Mouse (Mus musculus) MEL (cell line): Measurements from ENCODE around the gene Ttc3. TPM values are rescaled to one million over a fixed set of nuclear protein-coding genes. Genes with fewer than 3 reads are reported as not detected.

Experiments used
- DNase-seq: peaks from one replicate; pipeline ENCODE4 v3.0.0; 2011; ENCODE audit warnings: low read depth, low spot score
- H3K27ac ChIP-seq: 2 replicates; pipeline ENCODE4 v1.5.1; 2012; ENCODE audit warnings: low read depth, mild to moderate bottlenecking, control low read depth, low read length, moderate library complexity; ENCODE audit not compliant: control insufficient read depth
- H3K27me3 ChIP-seq, 2 experiments: fragments of 150-350 bp in 1 of 2; sonication (generic) in 1 of 2; 2 replicates each; pipeline ENCODE4 v1.6.1; 2012; ENCODE audit warnings: low read length in 2 of 2, mild to moderate bottlenecking in 2 of 2, improper control_type of control experiment in 1 of 2, moderate library complexity in 1 of 2; ENCODE audit not compliant: insufficient read depth in 2 of 2, control insufficient read depth in 1 of 2
- H3K36me3 ChIP-seq, 2 experiments: 2 replicates each; pipeline ENCODE4 v1.6.1; 2012 to 2014; ENCODE audit warnings: low read length in 2 of 2, improper control_type of control experiment in 1 of 2, inconsistent platforms in 1 of 2, mild to moderate bottlenecking in 1 of 2; ENCODE audit not compliant: insufficient read depth in 2 of 2, control insufficient read depth in 1 of 2
- H3K4me1 ChIP-seq, 2 experiments: fragments of 150-350 bp in 1 of 2; sonication (generic) in 1 of 2; 2 replicates each; pipeline ENCODE4 v1.6.1; 2012; ENCODE audit warnings: low read length in 2 of 2, improper control_type of control experiment in 1 of 2, mild to moderate bottlenecking in 1 of 2; ENCODE audit not compliant: insufficient read depth in 2 of 2, control insufficient read depth in 1 of 2
- H3K4me3 ChIP-seq, 2 experiments: fragments of 150-350 bp in 1 of 2; sonication (generic) in 1 of 2; 2 replicates each; pipeline ENCODE4 v1.5.1; 2012; ENCODE audit warnings: low read depth in 2 of 2, low read length in 2 of 2, mild to moderate bottlenecking in 2 of 2, moderate library complexity in 2 of 2, control low read depth in 1 of 2, improper control_type of control experiment in 1 of 2; ENCODE audit not compliant: control insufficient read depth in 1 of 2, insufficient read depth in 1 of 2
- H3K79me2 ChIP-seq: 2 replicates; pipeline ENCODE4 v1.6.1; 2012; ENCODE audit warnings: mild to moderate bottlenecking, low read length, moderate library complexity; ENCODE audit not compliant: control insufficient read depth, poor library complexity, insufficient read depth
- H3K9ac ChIP-seq: 2 replicates; pipeline ENCODE4 v1.6.1; 2012; ENCODE audit warnings: low read depth, mild to moderate bottlenecking, control low read depth, low read length, moderate library complexity; ENCODE audit not compliant: control insufficient read depth, poor library complexity, severe bottlenecking
- H3K9me3 ChIP-seq: fragments of 150-350 bp; sonication (generic); replicated peaks from 2 replicates; pipeline ENCODE4 v1.6.1; 2012; ENCODE audit warnings: mild to moderate bottlenecking, low read length, improper control_type of control experiment, moderate library complexity; ENCODE audit not compliant: insufficient read depth
- BHLHE40 ChIP-seq: IDR thresholded peaks from 2 replicates; pipeline ENCODE4 v1.6.1; 2012; ENCODE audit warnings: low read depth, mild to moderate bottlenecking, inconsistent platforms, low read length, improper control_type of control experiment, borderline replicate concordance
- CHD1 ChIP-seq: IDR thresholded peaks from 2 replicates; pipeline ENCODE4 v1.6.1; 2012; ENCODE audit warnings: low read depth, mild to moderate bottlenecking, inconsistent platforms, low read length, improper control_type of control experiment
- CHD2 ChIP-seq: IDR thresholded peaks from 2 replicates; pipeline ENCODE4 v1.6.1; 2011; ENCODE audit warnings: low read length, improper control_type of control experiment
- E2F4 ChIP-seq: IDR thresholded peaks from 2 replicates; pipeline ENCODE4 v1.6.1; 2011; ENCODE audit warnings: low read depth, low read length, improper control_type of control experiment, borderline replicate concordance
- ELF1 ChIP-seq: IDR thresholded peaks from 2 replicates; pipeline ENCODE4 v1.6.1; 2014; ENCODE audit warnings: low read depth, mild to moderate bottlenecking, inconsistent platforms, low read length, improper control_type of control experiment, moderate library complexity
- ETS1 ChIP-seq: IDR thresholded peaks from 2 replicates; pipeline ENCODE4 v1.6.1; 2012; ENCODE audit warnings: low read depth, mild to moderate bottlenecking, inconsistent platforms, low read length, improper control_type of control experiment, moderate library complexity
- GATA1 ChIP-seq: IDR thresholded peaks from 2 replicates; pipeline ENCODE4 v1.6.1; 2011; ENCODE audit warnings: low read depth, low read length, improper control_type of control experiment
- HCFC1 ChIP-seq: IDR thresholded peaks from 2 replicates; pipeline ENCODE4 v1.6.1; 2012; ENCODE audit warnings: low read depth, mild to moderate bottlenecking, inconsistent platforms, low read length, improper control_type of control experiment, moderate library complexity
- JUND ChIP-seq: IDR thresholded peaks from 2 replicates; pipeline ENCODE4 v1.6.1; 2011; ENCODE audit warnings: low read depth, mild to moderate bottlenecking, improper control_type of control experiment, low read length
- MAX ChIP-seq: IDR thresholded peaks from 2 replicates; pipeline ENCODE4 v1.6.1; 2011; ENCODE audit warnings: low read length, improper control_type of control experiment
- MAZ ChIP-seq: IDR thresholded peaks from 2 replicates; pipeline ENCODE4 v1.6.1; 2012; ENCODE audit warnings: low read depth, mild to moderate bottlenecking, inconsistent platforms, low read length, improper control_type of control experiment
- MEF2A ChIP-seq: IDR thresholded peaks from 2 replicates; pipeline ENCODE4 v1.6.1; 2014; ENCODE audit warnings: low read depth, mild to moderate bottlenecking, inconsistent platforms, low read length, improper control_type of control experiment; ENCODE audit not compliant: poor library complexity, insufficient replicate concordance, severe bottlenecking; ENCODE audit errors: extremely low read depth
- MXI1 ChIP-seq: IDR thresholded peaks from 2 replicates; pipeline ENCODE4 v1.6.1; 2011; ENCODE audit warnings: mild to moderate bottlenecking, low read depth, low read length, improper control_type of control experiment
- MYB ChIP-seq: IDR thresholded peaks from 2 replicates; pipeline ENCODE4 v1.6.1; 2011; ENCODE audit warnings: mild to moderate bottlenecking, low read depth, low read length, improper control_type of control experiment
- NELFE ChIP-seq: IDR thresholded peaks from 2 replicates; pipeline ENCODE4 v1.6.1; 2011; ENCODE audit warnings: low read depth, low read length, improper control_type of control experiment
- POLR2AphosphoS2 ChIP-seq: IDR thresholded peaks from 2 replicates; pipeline ENCODE4 v1.6.1; 2011; ENCODE audit warnings: low read length, improper control_type of control experiment
- POLR2AphosphoS5 ChIP-seq: IDR thresholded peaks from 2 replicates; pipeline ENCODE4 v1.6.1; 2012; ENCODE audit warnings: low read depth, borderline replicate concordance, mild to moderate bottlenecking, inconsistent platforms, low read length, moderate library complexity, mixed read lengths
- RAD21 ChIP-seq: IDR thresholded peaks from 2 replicates; pipeline ENCODE4 v1.6.1; 2011; ENCODE audit warnings: mild to moderate bottlenecking, low read depth, low read length, improper control_type of control experiment
- RCOR1 ChIP-seq: IDR thresholded peaks from 2 replicates; pipeline ENCODE4 v1.6.1; 2012; ENCODE audit warnings: low read depth, mild to moderate bottlenecking, inconsistent platforms, low read length, improper control_type of control experiment
- SIN3A ChIP-seq: IDR thresholded peaks from 2 replicates; pipeline ENCODE4 v1.6.1; 2012; ENCODE audit warnings: low read length, improper control_type of control experiment, inconsistent platforms
- SMC3 ChIP-seq: IDR thresholded peaks from 2 replicates; pipeline ENCODE4 v1.6.1; 2011; ENCODE audit warnings: low read depth, low read length, improper control_type of control experiment
- TAL1 ChIP-seq: IDR thresholded peaks from 2 replicates; pipeline ENCODE4 v1.6.1; 2012; ENCODE audit warnings: mild to moderate bottlenecking, inconsistent platforms, low read length, moderate library complexity, mixed read lengths
- UBTF ChIP-seq: IDR thresholded peaks from 2 replicates; pipeline ENCODE4 v1.6.1; 2012; ENCODE audit warnings: low read depth, mild to moderate bottlenecking, inconsistent platforms, low read length, improper control_type of control experiment, moderate library complexity, borderline replicate concordance; ENCODE audit not compliant: insufficient read depth
- USF2 ChIP-seq, 2 experiments: IDR thresholded peaks; 2 replicates each; pipeline ENCODE4 v1.6.1; 2011 to 2012; ENCODE audit warnings: improper control_type of control experiment in 2 of 2, low read length in 2 of 2, borderline replicate concordance in 1 of 2, inconsistent platforms in 1 of 2, low read depth in 1 of 2, mild to moderate bottlenecking in 1 of 2; ENCODE audit not compliant: insufficient read depth in 1 of 2
- ZKSCAN1 ChIP-seq: IDR thresholded peaks from 2 replicates; pipeline ENCODE4 v1.6.1; 2012; ENCODE audit warnings: low read depth, mild to moderate bottlenecking, inconsistent platforms, low read length, improper control_type of control experiment, moderate library complexity
- ZMIZ1 ChIP-seq: IDR thresholded peaks from 2 replicates; pipeline ENCODE4 v1.6.1; 2012; ENCODE audit warnings: low read depth, mild to moderate bottlenecking, inconsistent platforms, low read length, improper control_type of control experiment, moderate library complexity
- polyA plus RNA-seq, 2 experiments: library from polyadenylated mRNA; stranded (reverse) in 1 of 2; unstranded in 1 of 2; fragments of >175 nt in 1 of 2; fragments of >200 nt in 1 of 2; gene quantifications; 2 replicates each; pipeline versions ENCODE4 v1.2.1 to v1.2.4; 2012; ENCODE audit warnings: low replicate concordance in 2 of 2, low read depth in 1 of 2; ENCODE audit not compliant: insufficient read length in 2 of 2, insufficient read depth in 1 of 2, missing spikeins in 1 of 2
- total RNA-seq: library from RNA; depleted of rRNA; stranded (reverse); fragments of 300-350 nt; gene quantifications from 2 replicates; pipeline ENCODE4 v1.2.3, GENCODE M21; 2012

Gene Ttc3
- total and polyA plus RNA-seq, 3 experiments = 46.4 to 352 (median 47.5) TPM

DNA sequence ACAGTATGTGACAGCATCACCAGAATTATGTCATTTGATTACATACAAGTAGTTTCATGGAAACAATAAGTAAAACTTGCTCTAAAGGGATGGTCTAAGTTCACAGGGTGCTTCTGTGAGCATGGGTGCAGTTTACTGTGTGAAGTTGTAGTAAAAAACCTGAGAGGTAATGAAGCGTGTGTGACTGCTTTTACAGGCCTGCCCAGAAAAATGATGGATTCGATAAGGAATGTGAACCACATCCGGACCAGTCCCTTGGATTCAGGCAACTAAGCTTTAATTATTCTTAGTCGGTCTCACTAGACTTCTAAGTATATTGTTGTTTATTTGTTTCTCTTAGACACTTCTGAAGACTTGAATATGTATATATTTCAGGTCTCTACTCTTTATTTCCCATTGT, 82.3 kb downstream of the Ttc3 start:
- TF ChIP-seq ZKSCAN1 (no peak), ETS1 (no peak), POLR2AphosphoS2 (no peak), USF2 (IDR thresholded peaks at IDR 0.05; ENCODE audit: borderline replicate concordance in 1 of 2, insufficient read depth in 1 of 2, low read depth in 1 of 2, low read length in 2 of 2) (no peak), CHD2 (no peak), TAL1 (no peak), ELF1 (no peak), SIN3A (no peak), BHLHE40 (no peak), UBTF (no peak), MAX (no peak), HCFC1 (no peak), RCOR1 (no peak), E2F4 (no peak), MYB (no peak)
- H3K27ac ChIP-seq = no peak overlapping the region
- H3K9ac ChIP-seq = no peak overlapping the region
- no peaks in the 10 kb centered on the region for H3K79me2 ChIP-seq
- no peaks in the 10 kb centered on the region for H3K27me3 ChIP-seq
- no peak overlapping the region for H3K4me3 ChIP-seq
- no peak for DNase-seq
- H3K36me3 ChIP-seq = peaks cover 0 to 28% of the 10 kb centered on the region in 2 experiments; a peak in 2 of 4 replicates
- no peaks in the 10 kb centered on the region for H3K4me1 ChIP-seq
- H3K9me3 ChIP-seq = no peaks in the 10 kb centered on the region

DNA sequence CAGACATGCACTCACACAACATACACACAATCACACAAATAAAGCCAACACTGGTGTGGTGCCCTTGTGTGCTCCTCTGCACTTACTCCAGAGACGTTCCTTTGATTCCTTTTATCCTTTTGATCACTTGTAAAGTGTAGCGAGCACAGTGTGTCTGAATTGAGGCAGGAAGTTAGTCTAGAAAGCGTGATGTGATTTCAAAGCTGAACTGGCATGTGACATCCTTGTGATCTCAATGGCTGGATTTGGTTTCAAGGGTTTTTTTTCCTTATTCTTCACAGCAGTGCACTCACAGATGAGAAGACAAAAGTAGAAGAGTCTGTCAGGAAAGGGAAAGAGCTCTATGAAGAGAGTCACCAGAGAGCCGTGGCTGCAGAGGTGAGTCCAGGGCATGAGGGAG, 83.7 kb downstream of the Ttc3 start:
- H3K9me3 ChIP-seq = no peaks in the 10 kb centered on the region
- H3K9ac ChIP-seq = no peak overlapping the region
- peaks cover 0 to 29% of the 10 kb centered on the region in 2 experiments; a peak in 2 of 4 replicates for H3K36me3 ChIP-seq
- no peak overlapping the region for H3K4me3 ChIP-seq
- no peak for TF ChIP-seq POLR2AphosphoS5
- no peak for TF ChIP-seq MXI1
- TF ChIP-seq MAX = no peak
- no peak for TF ChIP-seq JUND
- TF ChIP-seq ELF1 = no peak
- TF ChIP-seq RAD21 = no peak
- TF ChIP-seq MEF2A = no peak
- no peak for TF ChIP-seq NELFE
- no peak for TF ChIP-seq GATA1
- no peak for TF ChIP-seq RCOR1
- TF ChIP-seq SIN3A = no peak
- no peak for TF ChIP-seq ETS1
- no peak for TF ChIP-seq MYB
- TF ChIP-seq SMC3 = no peak
- no peak for TF ChIP-seq ZMIZ1
- no peak for TF ChIP-seq CHD1
- no peak for TF ChIP-seq MAZ
- TF ChIP-seq E2F4 = no peak
- no peaks in the 10 kb centered on the region for H3K27me3 ChIP-seq
- H3K79me2 ChIP-seq = no peaks in the 10 kb centered on the region
- no peak for DNase-seq
- no peaks in the 10 kb centered on the region for H3K4me1 ChIP-seq
- no peak overlapping the region for H3K27ac ChIP-seq
